Mouse (Mus musculus) urinary bladder, postnatal 0 days (tissue): Measurements from ENCODE around the gene Nlrp9a. TPM values are rescaled to one million over a fixed set of nuclear protein-coding genes. Genes with fewer than 3 reads are reported as not detected.

Experiments used
- microRNA-seq: library from miRNA; unstranded; fragments of <30 nt; microRNA quantifications from one replicate; pipeline ENCODE4, GENCODE M21; 2016
- polyA plus RNA-seq: library from polyadenylated mRNA; unstranded; fragments of >200 nt; fragmentation: Nextera tagmentation; extraction: Ambion mirVana; gene quantifications from 2 replicates; pipeline ENCODE4 v1.2.1, GENCODE M21; 2015

Nlrp9a gene
- not detected in 2 replicates for polyA plus RNA-seq

DNA sequence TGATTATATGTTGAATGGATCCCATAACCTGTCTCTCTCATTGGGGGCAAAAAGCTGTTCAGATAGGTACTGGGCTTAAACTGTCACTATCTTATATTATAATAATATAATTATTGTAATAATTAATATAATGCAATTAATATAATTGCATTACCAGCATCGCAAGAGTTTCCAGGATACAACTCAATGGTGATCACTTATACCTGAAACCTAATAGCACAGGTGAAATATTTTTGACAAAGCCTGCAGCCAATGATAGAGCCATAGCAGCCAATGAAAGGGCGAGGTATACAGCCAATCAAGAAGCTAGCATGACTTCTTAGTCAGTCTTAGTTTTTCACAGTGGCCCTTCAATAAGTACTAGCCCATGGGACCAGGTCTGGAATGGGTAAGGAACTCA lies at the start of gene Nlrp9a:
TSS of gene Nlrp9a (plus strand) at position 301 of the 400 bp plus-strand sequence.

DNA sequence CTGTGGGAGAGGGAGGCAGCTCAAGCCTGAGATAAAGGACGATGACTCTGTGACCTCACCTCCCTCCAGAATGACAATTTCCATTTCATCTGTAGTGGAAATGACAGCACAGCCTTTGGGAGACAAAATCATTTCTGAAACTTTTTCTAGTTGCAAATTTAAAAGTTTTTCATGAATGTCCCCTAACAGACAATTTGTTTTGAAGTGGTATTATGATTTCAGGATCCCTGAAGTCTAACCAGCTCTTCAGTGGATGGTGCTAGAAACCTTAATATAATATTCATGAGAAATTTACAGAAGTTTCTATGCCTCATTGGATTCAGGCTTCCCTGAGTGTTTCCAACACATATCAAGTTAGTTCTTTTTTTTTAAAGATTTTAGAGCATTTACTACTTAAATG lies 83.5 kb downstream of the Nlrp9a start, which contains the start of gene Vmn1r185:
TSS of gene Vmn1r185 (minus strand) at position 101 of the 400 bp plus-strand sequence.

Small RNA genes lying within 50 kb of the gene (microRNA-seq; reads per million reads assigned to microRNA genes)
- gene Gm25947, result not detected

Other genes starting within 250 kb of the Nlrp9a start
- gene Cyp2a4, start 227.9 kb upstream of the Nlrp9a start, polyA plus RNA-seq, result not detected in 2 replicates
- not detected in 2 replicates for gene Nlrp9c, start 131.3 kb upstream of the Nlrp9a start, polyA plus RNA-seq
- gene Nlrp4a, start 99.9 kb upstream of the Nlrp9a start, polyA plus RNA-seq, result not detected in 2 replicates
- gene Vmn1r185, start 83.4 kb downstream of the Nlrp9a start, polyA plus RNA-seq, result not detected in 2 replicates
- 0.06 and 0.10 TPM in 2 replicates for gene Cyp2b23, start 151.4 kb downstream of the Nlrp9a start, polyA plus RNA-seq
- not detected in 2 replicates for gene Cyp2b19, start 222.1 kb downstream of the Nlrp9a start, polyA plus RNA-seq